In genomic region chr1:88094270-88094676, GRCm38 (mm10) we compare ENCODE assay signal across 14 mouse cellular contexts. TPM values are rescaled to one million over a fixed set of nuclear protein-coding genes. Genes with fewer than 3 reads are reported as not detected.
DNase-seq lines count a peak whose midpoint lies in the region; ATAC-seq and TF ChIP-seq lines count a peak whose summit lies in the region.
"Not testable (repeated sequence)": the region's sequence is repeated elsewhere in the genome, so short reads cannot be mapped to it uniquely, and the experiment has no call there.
"Had no signal": no experiment of that assay in that cellular context is flagged by ENCODE, and none has a peak within 500 bp of the region (broad histone marks: within the 10 kb centered on the region; RNA-seq: fewer than 3 reads in every experiment).

No protein-coding gene starts in this region.

- WGBS in heart, embryonic 15.5 days, result 63% methylated on average over 3 of the region's 3 CpGs
- 45% methylated on average over 3 of the region's 3 CpGs for WGBS in lung, adult 2 months

- peaks cover 28% of the 10 kb centered on the region for H3K27me3 ChIP-seq in G1E (ENCODE audit: insufficient read depth, low read length)
- not testable (repeated sequence) for H3K27me3 ChIP-seq in heart, embryonic 15.5 days

- not testable (repeated sequence) for H3K4me3 ChIP-seq in G1E (ENCODE audit: low read depth, low read length); heart, embryonic 15.5 days; left cerebral cortex, adult 2 months; lung, adult 2 months (replicated peaks; ENCODE audit: extremely low read depth, low read depth, low read length)

- H3K9ac ChIP-seq in heart, embryonic 15.5 days, result not testable (repeated sequence)

- not testable (repeated sequence) for H3K9me3 ChIP-seq in G1E (replicated peaks); heart, embryonic 15.5 days (replicated peaks)

- not testable (repeated sequence) for DNase-seq in G1E (ENCODE audit: low spot score); left cerebral cortex, adult 2 months (ENCODE audit: extremely low spot score in 1 of 2, low spot score in 2 of 2); lung, adult 2 months
- DNase-seq in kidney, adult 8-10 months, result peak; percentile 22 to 56
- peak; percentile 5 for DNase-seq in naive thymus-derived CD4-positive, alpha-beta T cell, adult 2 months (ENCODE audit: low read depth)

- intact Hi-C loops in left cerebral cortex, adult 2 months (cut with DNase I), result not testable (repeated sequence)

- not testable (repeated sequence) for TF ChIP-seq CTCF in G1E (IDR thresholded peaks at IDR 0.05; ENCODE audit: low read depth, low read length)
- TF ChIP-seq CTCF in left cerebral cortex, adult 2 months (IDR thresholded peaks at IDR 0.05), result peak; percentile 21
- TF ChIP-seq CTCF in lung, adult 2 months (IDR thresholded peaks at IDR 0.05; ENCODE audit: insufficient read depth, low read length), result peak; percentile 41; the same call in 1 of the 2 replicates

- H3K27ac ChIP-seq in heart, embryonic 15.5 days, result peak overlapping the region; percentile 52; the same call in 1 of the 2 replicates
- not testable (repeated sequence) for H3K27ac ChIP-seq in left cerebral cortex, adult 2 months

- peak; percentile 51; the same call in 1 of the 2 replicates for ATAC-seq in G1E (ENCODE audit: extremely low read depth, insufficient number of reproducible peaks, low FRiP score, poor library complexity, severe bottlenecking)
- ATAC-seq in common myeloid progenitor, adult 5-6 weeks (replicated peaks; ENCODE audit: low read depth, poor library complexity, severe bottlenecking), result peak; percentile 66
- not testable (repeated sequence) for ATAC-seq in heart, embryonic 15.5 days (replicated peaks; ENCODE audit: insufficient number of reproducible peaks, insufficient read depth, low FRiP score, low read depth)

- not testable (repeated sequence) for H3K4me2 ChIP-seq in heart, embryonic 15.5 days

- H3K36me3 ChIP-seq in G1E (replicated peaks); heart, embryonic 15.5 days: not testable (repeated sequence)

- TF ChIP-seq POLR2A in lung, adult 2 months (IDR thresholded peaks at IDR 0.05; ENCODE audit: borderline replicate concordance, extremely low read depth, low read depth, low read length), result not testable (repeated sequence)

- peaks cover 22% of the 10 kb centered on the region for H3K4me1 ChIP-seq in G1E (ENCODE audit: insufficient read depth, low read depth, low read length)
- not testable (repeated sequence) for H3K4me1 ChIP-seq in heart, embryonic 15.5 days (replicated peaks); lung, adult 2 months (ENCODE audit: control insufficient read depth, insufficient read depth, low read length)

RNA-seq across cellular contexts. Expression of gene Ugt1a7c, which starts 0.6 kb away (rescaled TPM):
- 0.30 and 0.63 TPM in 2 replicates for total RNA-seq in G1E (2014; fragmentation: Nextera tagmentation)
- 3.9 and 4.5 TPM in 2 replicates for total RNA-seq in G1E (2017)
- polyA plus RNA-seq in G1E (2012), result 0.08 and 0.18 TPM in 2 replicates
- total RNA-seq in common myeloid progenitor, adult 5-6 weeks (2017), result 20.6 and 22.1 TPM in 2 replicates
- polyA plus RNA-seq in heart, embryonic 15.5 days (2015; fragmentation: Nextera tagmentation; extraction: Ambion mirVana), result 1.1 and 1.4 TPM in 2 replicates
- under 1 TPM; 0.54 to 0.82 TPM for total RNA-seq in left cerebral cortex, adult 2 months (2021)
- 4.8 and 6.1 TPM in 2 replicates for polyA plus RNA-seq in lung, adult 2 months (2012; rRNA removed)

RNA-seq across cellular contexts. Expression of gene Ugt1a8, which starts 6.7 kb away (rescaled TPM):
- total RNA-seq in G1E (2014; fragmentation: Nextera tagmentation) (not detected in 2 replicates), G1E (2017) (0.17 TPM in 1 of 2 replicates, not detected in the other)
- polyA plus RNA-seq in G1E (2012), result not detected in 2 replicates
- total RNA-seq in common myeloid progenitor, adult 5-6 weeks (2017), result not detected in 2 replicates
- polyA plus RNA-seq in heart, embryonic 15.5 days (2015; fragmentation: Nextera tagmentation; extraction: Ambion mirVana), result not detected in 2 replicates
- not detected for total RNA-seq in left cerebral cortex, adult 2 months (2021)
- not detected in 2 replicates for polyA plus RNA-seq in lung, adult 2 months (2012; rRNA removed)
- total RNA-seq: adrenal gland, postnatal 4 days; heart, postnatal 36 days; left cerebral cortex, postnatal 36 days had no signal
- polyA plus RNA-seq: midbrain, embryonic 10.5 days; neural tube, embryonic 13.5 days had no signal

RNA-seq across cellular contexts. Expression of gene Ugt1a6b, which starts 8.8 kb away (rescaled TPM):
- not detected in 2 replicates for total RNA-seq in G1E (2014; fragmentation: Nextera tagmentation)
- 0.27 and 0.41 TPM in 2 replicates for total RNA-seq in G1E (2017)
- polyA plus RNA-seq in G1E (2012), result not detected in 2 replicates
- total RNA-seq in common myeloid progenitor, adult 5-6 weeks (2017), result 0.91 and 4.2 TPM in 2 replicates
- 0.15 TPM in 1 of 2 replicates, not detected in the other for polyA plus RNA-seq in heart, embryonic 15.5 days (2015; fragmentation: Nextera tagmentation; extraction: Ambion mirVana)
- total RNA-seq in left cerebral cortex, adult 2 months (2021), result not detected
- 2.4 and 2.9 TPM in 2 replicates for polyA plus RNA-seq in lung, adult 2 months (2012; rRNA removed)
- polyA plus RNA-seq: midbrain, embryonic 10.5 days; neural tube, embryonic 13.5 days had no signal

RNA-seq across cellular contexts. Expression of gene Ugt1a9, which starts 23.7 kb away (rescaled TPM):
- not detected in 2 replicates for total RNA-seq in G1E (2014; fragmentation: Nextera tagmentation)
- 0.17 and 0.27 TPM in 2 replicates for total RNA-seq in G1E (2017)
- not detected in 2 replicates for polyA plus RNA-seq in G1E (2012)
- not detected in 2 replicates for total RNA-seq in common myeloid progenitor, adult 5-6 weeks (2017)
- not detected in 2 replicates for polyA plus RNA-seq in heart, embryonic 15.5 days (2015; fragmentation: Nextera tagmentation; extraction: Ambion mirVana)
- not detected for total RNA-seq in left cerebral cortex, adult 2 months (2021)
- 0.09 TPM in 1 of 2 replicates, not detected in the other for polyA plus RNA-seq in lung, adult 2 months (2012; rRNA removed)
- total RNA-seq: heart, postnatal 36 days; left cerebral cortex, postnatal 36 days had no signal
- polyA plus RNA-seq: frontal cortex, adult 2 months; midbrain, embryonic 10.5 days; neural tube, embryonic 13.5 days had no signal

RNA-seq across cellular contexts. Expression of gene Ugt1a10, which starts 39.1 kb away (rescaled TPM):
- total RNA-seq in G1E (2014; fragmentation: Nextera tagmentation) (not detected in 2 replicates), G1E (2017) (0.05 TPM in 1 of 2 replicates, not detected in the other)
- polyA plus RNA-seq in G1E (2012), result not detected in 2 replicates
- total RNA-seq in common myeloid progenitor, adult 5-6 weeks (2017), result not detected in 2 replicates
- polyA plus RNA-seq in heart, embryonic 15.5 days (2015; fragmentation: Nextera tagmentation; extraction: Ambion mirVana), result not detected in 2 replicates
- not detected for total RNA-seq in left cerebral cortex, adult 2 months (2021)
- not detected in 2 replicates for polyA plus RNA-seq in lung, adult 2 months (2012; rRNA removed)
- total RNA-seq: heart, postnatal 36 days; left cerebral cortex, postnatal 36 days had no signal
- polyA plus RNA-seq: frontal cortex, adult 2 months; gonadal fat pad, adult 2 months; midbrain, embryonic 10.5 days; neural tube, embryonic 13.5 days had no signal
